Comparison of ENCODE assay signal across 23 mouse cellular contexts in genomic region chr3:104244373-104244772, GRCm38 (mm10). TPM values are rescaled to one million over a fixed set of nuclear protein-coding genes. Genes with fewer than 3 reads are reported as not detected.
DNase-seq lines count a peak whose midpoint lies in the region; ATAC-seq and TF ChIP-seq lines count a peak whose summit lies in the region.
"Had no signal": no experiment of that assay in that cellular context is flagged by ENCODE, and none has a peak within 500 bp of the region (broad histone marks: within the 10 kb centered on the region; RNA-seq: fewer than 3 reads in every experiment).

No protein-coding gene starts in this region.

- TF ChIP-seq POLR2A in limb, embryonic 14.5 days (IDR thresholded peaks at IDR 0.05; ENCODE audit: borderline replicate concordance, extremely low read depth, insufficient read depth, insufficient read length), result no peak

- no peaks in the 10 kb centered on the region for H3K36me3 ChIP-seq in limb, embryonic 14.5 days (ENCODE audit: control insufficient read depth, insufficient read depth, low read length)
- no peaks in the 10 kb centered on the region for H3K36me3 ChIP-seq in limb, embryonic 10.5 days
- no peaks in the 10 kb centered on the region for H3K36me3 ChIP-seq in intestine, embryonic 15.5 days
- H3K36me3 ChIP-seq: embryonic facial prominence, embryonic 12.5 days; embryonic facial prominence, embryonic 15.5 days; forebrain, embryonic 12.5 days; forebrain, embryonic 15.5 days; hindbrain, embryonic 10.5 days; hindbrain, embryonic 13.5 days had no signal

- WGBS in limb, embryonic 14.5 days, result 69% methylated on average over 8 of the region's 8 CpGs
- 71% methylated on average over 8 of the region's 8 CpGs for WGBS in limb, embryonic 10.5 days
- 63% methylated on average over 8 of the region's 8 CpGs for WGBS in intestine, embryonic 15.5 days

- H3K4me2 ChIP-seq in limb, embryonic 14.5 days (replicated peaks; ENCODE audit: low read depth, low read length, severe bottlenecking), result no peak overlapping the region
- H3K4me2 ChIP-seq in intestine, embryonic 15.5 days (replicated peaks), result no peak overlapping the region
- H3K4me2 ChIP-seq: embryonic facial prominence, embryonic 12.5 days; embryonic facial prominence, embryonic 15.5 days; forebrain, embryonic 12.5 days; forebrain, embryonic 15.5 days; heart, embryonic 11.5 days; hindbrain, embryonic 13.5 days had no signal

- no peak overlapping the region for H3K4me3 ChIP-seq in limb, embryonic 14.5 days (replicated peaks; ENCODE audit: low read length)
- H3K4me3 ChIP-seq in limb, embryonic 10.5 days, result no peak overlapping the region
- H3K4me3 ChIP-seq in intestine, embryonic 15.5 days (replicated peaks), result no peak overlapping the region
- H3K4me3 ChIP-seq: embryonic facial prominence, embryonic 12.5 days; embryonic facial prominence, embryonic 15.5 days; forebrain, embryonic 12.5 days; forebrain, embryonic 15.5 days; hindbrain, embryonic 10.5 days; hindbrain, embryonic 13.5 days had no signal

- no peak overlapping the region for H3K27ac ChIP-seq in limb, embryonic 14.5 days (replicated peaks; ENCODE audit: low read depth, low read length)
- H3K27ac ChIP-seq in limb, embryonic 10.5 days, result no peak overlapping the region
- no peak overlapping the region for H3K27ac ChIP-seq in intestine, embryonic 15.5 days
- H3K27ac ChIP-seq: embryonic facial prominence, embryonic 12.5 days; embryonic facial prominence, embryonic 15.5 days; forebrain, embryonic 12.5 days; forebrain, embryonic 15.5 days; hindbrain, embryonic 10.5 days; hindbrain, embryonic 13.5 days had no signal

- no peaks in the 10 kb centered on the region for H3K4me1 ChIP-seq in limb, embryonic 14.5 days (ENCODE audit: control insufficient read depth, insufficient read depth, low read length)
- H3K4me1 ChIP-seq in limb, embryonic 10.5 days, result no peaks in the 10 kb centered on the region
- no peaks in the 10 kb centered on the region for H3K4me1 ChIP-seq in intestine, embryonic 15.5 days (replicated peaks)
- H3K4me1 ChIP-seq: embryonic facial prominence, embryonic 12.5 days; embryonic facial prominence, embryonic 15.5 days; forebrain, embryonic 12.5 days; forebrain, embryonic 15.5 days; hindbrain, embryonic 10.5 days; hindbrain, embryonic 13.5 days had no signal

- H3K27me3 ChIP-seq in limb, embryonic 14.5 days (ENCODE audit: control insufficient read depth, insufficient read depth, low read length), result no peaks in the 10 kb centered on the region
- H3K27me3 ChIP-seq in limb, embryonic 10.5 days (ENCODE audit: low read depth, poor library complexity, severe bottlenecking), result no peaks in the 10 kb centered on the region
- H3K27me3 ChIP-seq in intestine, embryonic 15.5 days (replicated peaks), result no peaks in the 10 kb centered on the region
- H3K27me3 ChIP-seq: embryonic facial prominence, embryonic 12.5 days; embryonic facial prominence, embryonic 15.5 days; forebrain, embryonic 12.5 days; forebrain, embryonic 15.5 days; hindbrain, embryonic 13.5 days had no signal

- no peak overlapping the region for H3K9ac ChIP-seq in limb, embryonic 14.5 days (ENCODE audit: low read depth, low read length, severe bottlenecking)
- H3K9ac ChIP-seq in intestine, embryonic 15.5 days, result no peak overlapping the region
- H3K9ac ChIP-seq: embryonic facial prominence, embryonic 12.5 days; embryonic facial prominence, embryonic 15.5 days; forebrain, embryonic 12.5 days; forebrain, embryonic 15.5 days; hindbrain, embryonic 13.5 days had no signal

- ATAC-seq in limb, embryonic 14.5 days (ENCODE audit: low FRiP score, low read depth), result no peak
- ATAC-seq in intestine, embryonic 15.5 days, result peak; percentile 87
- ATAC-seq: forebrain, embryonic 15.5 days; hindbrain, embryonic 16.5 days had no signal

- no peaks in the 10 kb centered on the region for H3K9me3 ChIP-seq in limb, embryonic 14.5 days (ENCODE audit: control insufficient read depth, low read length)
- H3K9me3 ChIP-seq in limb, embryonic 10.5 days (replicated peaks), result no peaks in the 10 kb centered on the region
- no peaks in the 10 kb centered on the region for H3K9me3 ChIP-seq in intestine, embryonic 15.5 days
- H3K9me3 ChIP-seq: embryonic facial prominence, embryonic 12.5 days; embryonic facial prominence, embryonic 15.5 days; forebrain, embryonic 12.5 days; forebrain, embryonic 15.5 days; hindbrain, embryonic 13.5 days had no signal

- peak; percentile 11 for DNase-seq in limb, embryonic 14.5 days (ENCODE audit: low spot score)
- no peak for DNase-seq in limb, embryonic 10.5 days (ENCODE audit: low spot score)
- DNase-seq in ZHBTc4 (ENCODE audit: low read depth, low spot score), result peak; percentile 18
- no peak for DNase-seq in cerebellum, postnatal 10 days
- DNase-seq in frontal cortex, postnatal 36 days (ENCODE audit: low spot score in 2 of 2), result no peak
- DNase-seq: adrenal gland, postnatal 10 days; adrenal gland, postnatal 36 days; cerebellum, adult 18-20 months; cerebellum, adult 9-10 months; cerebellum, postnatal 25 days; gastrocnemius, postnatal 10 days; gastrocnemius, postnatal 36 days; heart, adult 11 months; heart, postnatal 36 days had no signal

RNA-seq across cellular contexts. Expression of gene Magi3, which starts 24.2 kb away (rescaled TPM):
- 7.0 and 9.2 TPM in 2 replicates for polyA plus RNA-seq in limb, embryonic 14.5 days (2012; rRNA removed)
- 4.8 and 6.0 TPM in 2 replicates for polyA plus RNA-seq in limb, embryonic 14.5 days (2014; fragmentation: Nextera tagmentation; extraction: Ambion mirVana)
- 3.3 and 4.4 TPM in 2 replicates for polyA plus RNA-seq in limb, embryonic 10.5 days (2016; fragmentation: Nextera tagmentation; extraction: Ambion mirVana)
- 7.5 and 7.9 TPM in 2 replicates for polyA plus RNA-seq in intestine, embryonic 15.5 days (2015; fragmentation: Nextera tagmentation; extraction: Ambion mirVana)

Comparison
In these comparisons a context has a peak if more than half of its experiments do, and no peak if none do; other contexts are left out.
1. DNase-seq: peak in limb, embryonic 14.5 days (single experiment) and ZHBTc4 (single experiment); none in limb, embryonic 10.5 days (single experiment), cerebellum, postnatal 10 days (0 of 2) and frontal cortex, postnatal 36 days (0 of 2).